Mouse (Mus musculus) limb, embryonic 11.5 days (tissue): ENCODE data around the gene Mrpl1. TPM values are rescaled to one million over a fixed set of nuclear protein-coding genes. Genes with fewer than 3 reads are reported as not detected.

ENCODE experiments used
- ATAC-seq: fragments of 200-750 bp; cut with Nextera tagmentation; 2 replicates; pipeline ENCODE4 v1.8.0; 2017; ENCODE audit warnings: low read depth; ENCODE audit not compliant: insufficient number of reproducible peaks, low FRiP score, low TSS enrichment
- DNase-seq: peaks from one replicate; pipeline ENCODE4 v3.0.0-alpha.2; 2015; ENCODE audit warnings: low spot score
- H3K27ac ChIP-seq: fragments of 300-500 bp; sonication (generic); replicated peaks from 2 replicates; pipeline ENCODE4 v1.5.1; 2014; ENCODE audit warnings: low read depth, mild to moderate bottlenecking, low read length
- H3K27me3 ChIP-seq: fragments of 300-500 bp; sonication (generic); 2 replicates; pipeline ENCODE4 v1.6.1; 2014; ENCODE audit warnings: mild to moderate bottlenecking, low read length, mixed read lengths; ENCODE audit not compliant: control insufficient read depth, insufficient read depth
- H3K36me3 ChIP-seq: fragments of 300-500 bp; sonication (generic); 2 replicates; pipeline ENCODE4 v1.6.1; 2014; ENCODE audit warnings: mild to moderate bottlenecking, low read length, moderate library complexity, mixed read lengths; ENCODE audit not compliant: control insufficient read depth, insufficient read depth
- H3K4me1 ChIP-seq: fragments of 300-500 bp; sonication (generic); 2 replicates; pipeline ENCODE4 v1.6.1; 2014; ENCODE audit warnings: low read length, mixed read lengths; ENCODE audit not compliant: control insufficient read depth, insufficient read depth
- H3K4me2 ChIP-seq: fragments of 300-500 bp; sonication (generic); 2 replicates; pipeline ENCODE4 v1.6.1; 2014; ENCODE audit warnings: low read depth, mild to moderate bottlenecking, moderate library complexity; ENCODE audit not compliant: severe bottlenecking
- H3K4me3 ChIP-seq: fragments of 300-500 bp; sonication (generic); 2 replicates; pipeline ENCODE4 v1.5.1; 2014; ENCODE audit warnings: low read depth, low read length
- H3K9ac ChIP-seq: fragments of 300-500 bp; sonication (generic); 2 replicates; pipeline ENCODE4 v1.6.1; 2014; ENCODE audit warnings: mild to moderate bottlenecking, low read length
- H3K9me3 ChIP-seq: fragments of 300-500 bp; sonication (generic); 2 replicates; pipeline ENCODE4 v1.6.1; 2016; ENCODE audit warnings: low read length; ENCODE audit not compliant: control insufficient read depth
- WGBS: fragments of 180-500 bp; shearing (Covaris S2); extraction: QIAGEN DNeasy Blood & Tissue Kit; methylation state at CpG from one replicate; pipeline ENCODE4 v1.1.7; 2014; 5-methylcytosine and 5-hydroxymethylcytosine counted together
- polyA plus RNA-seq: library from polyadenylated mRNA; unstranded; fragments of >200 nt; fragmentation: Nextera tagmentation; extraction: Ambion mirVana; gene quantifications from 2 replicates; pipeline ENCODE4 v1.2.1, GENCODE M21; 2014

Mrpl1 gene
- polyA plus RNA-seq, 1 experiment from 2014 or later = 25.2 TPM

GRCm38 (mm10) chr5:96218648-96219047 is 9.4 kb downstream of the Mrpl1 start:
- Histone ChIP-seq H3K27ac (no peak overlapping the region), H3K27me3 (no peaks in the 10 kb centered on the region), H3K4me3 (no peak overlapping the region), H3K4me2 (no peak overlapping the region), H3K9ac (no peak overlapping the region), H3K4me1 (no peaks in the 10 kb centered on the region), H3K36me3 (peaks cover 2% of the 10 kb centered on the region; the same call in 1 of the 2 replicates), H3K9me3 (no peaks in the 10 kb centered on the region)
- WGBS = 86% methylated on average over 3 of the region's 3 CpGs
- DNase-seq = no peak
- no peak for ATAC-seq

GRCm38 (mm10) chr5:96219512-96219911 is 10.2 kb downstream of the Mrpl1 start:
- H3K4me3 ChIP-seq = no peak overlapping the region
- ATAC-seq = no peak

GRCm38 (mm10) chr5:96221298-96221697 is 12.0 kb downstream of the Mrpl1 start:
- WGBS = 89% methylated on average over 1 of the region's 1 CpGs

More at GRCm38 (mm10) chr5:96219512-96219911, 10.2 kb downstream of the Mrpl1 start:
- H3K4me2 ChIP-seq = no peak overlapping the region
- H3K9ac ChIP-seq = no peak overlapping the region
- no peak for DNase-seq
- H3K36me3 ChIP-seq = no peaks in the 10 kb centered on the region; the same call in 1 of the 2 replicates
- H3K27me3 ChIP-seq = no peaks in the 10 kb centered on the region
- H3K4me1 ChIP-seq = no peaks in the 10 kb centered on the region
- H3K27ac ChIP-seq = no peak overlapping the region
- H3K9me3 ChIP-seq = no peaks in the 10 kb centered on the region
- 79% methylated on average over 4 of the region's 4 CpGs for WGBS

GRCm38 (mm10) chr5:96221812-96222585 is 12.7 kb downstream of the Mrpl1 start:
- whole genome bisulfite sequencing = 78% methylated on average over 5 of the region's 5 CpGs
- no peaks in the 10 kb centered on the region for H3K4me1 ChIP-seq
- no peak for ATAC-seq

More at GRCm38 (mm10) chr5:96221298-96221697, 12.0 kb downstream of the Mrpl1 start:
- Histone ChIP-seq H3K27ac (no peak overlapping the region), H3K36me3 (no peaks in the 10 kb centered on the region; the same call in 1 of the 2 replicates), H3K9ac (no peak overlapping the region), H3K4me1 (no peaks in the 10 kb centered on the region), H3K27me3 (no peaks in the 10 kb centered on the region), H3K9me3 (no peaks in the 10 kb centered on the region), H3K4me3 (no peak overlapping the region), H3K4me2 (no peak overlapping the region)
- ATAC-seq = no peak
- no peak for DNase-seq

GRCm38 (mm10) chr5:96222964-96223363 is 13.7 kb downstream of the Mrpl1 start:
- H3K4me2 ChIP-seq = no peak overlapping the region
- 92% methylated on average over 3 of the region's 3 CpGs for WGBS
- H3K4me3 ChIP-seq = no peak overlapping the region
- no peak for DNase-seq
- no peak overlapping the region for H3K9ac ChIP-seq
- no peaks in the 10 kb centered on the region for H3K4me1 ChIP-seq
- H3K9me3 ChIP-seq = no peaks in the 10 kb centered on the region
- ATAC-seq = no peak
- H3K36me3 ChIP-seq = peaks cover 3% of the 10 kb centered on the region; the same call in 1 of the 2 replicates
- H3K27ac ChIP-seq = no peak overlapping the region
- H3K27me3 ChIP-seq = no peaks in the 10 kb centered on the region

More at GRCm38 (mm10) chr5:96221812-96222585, 12.7 kb downstream of the Mrpl1 start:
- DNase-seq = no peak
- Histone ChIP-seq H3K4me2 (no peak overlapping the region), H3K9ac (no peak overlapping the region), H3K27ac (no peak overlapping the region), H3K27me3 (no peaks in the 10 kb centered on the region), H3K9me3 (no peaks in the 10 kb centered on the region), H3K4me3 (no peak overlapping the region), H3K36me3 (peaks cover 3% of the 10 kb centered on the region; the same call in 1 of the 2 replicates)

GRCm38 (mm10) chr5:96226490-96226889 is 17.2 kb downstream of the Mrpl1 start:
- WGBS = 93% methylated on average over 8 of the region's 8 CpGs
- Histone ChIP-seq H3K36me3 (peaks cover 3% of the 10 kb centered on the region; the same call in 1 of the 2 replicates), H3K27me3 (no peaks in the 10 kb centered on the region), H3K4me1 (no peaks in the 10 kb centered on the region), H3K4me2 (no peak overlapping the region), H3K9me3 (no peaks in the 10 kb centered on the region), H3K9ac (no peak overlapping the region), H3K27ac (no peak overlapping the region), H3K4me3 (no peak overlapping the region)
- no peak for ATAC-seq
- DNase-seq = no peak

GRCm38 (mm10) chr5:96228967-96229366 is 19.7 kb downstream of the Mrpl1 start:
- 97% methylated on average over 2 of the region's 2 CpGs for WGBS
- H3K36me3 ChIP-seq = peaks cover 3% of the 10 kb centered on the region; the same call in 1 of the 2 replicates

GRCm38 (mm10) chr5:96238797-96239196 is 29.5 kb downstream of the Mrpl1 start:
- Histone ChIP-seq H3K4me3 (no peak overlapping the region), H3K4me2 (no peak overlapping the region), H3K4me1 (no peaks in the 10 kb centered on the region), H3K9ac (no peak overlapping the region), H3K9me3 (no peaks in the 10 kb centered on the region), H3K36me3 (peaks cover 5% of the 10 kb centered on the region), H3K27ac (no peak overlapping the region), H3K27me3 (no peaks in the 10 kb centered on the region)
- DNase-seq (no peak), ATAC-seq (no peak)
- WGBS = 92% methylated on average over 5 of the region's 5 CpGs

More at GRCm38 (mm10) chr5:96228967-96229366, 19.7 kb downstream of the Mrpl1 start:
- Histone ChIP-seq H3K27ac (no peak overlapping the region), H3K4me2 (no peak overlapping the region), H3K27me3 (no peaks in the 10 kb centered on the region), H3K4me1 (no peaks in the 10 kb centered on the region), H3K9me3 (no peaks in the 10 kb centered on the region), H3K4me3 (no peak overlapping the region), H3K9ac (no peak overlapping the region)
- DNase-seq (no peak), ATAC-seq (no peak)
